Mouse (Mus musculus) adipocyte (in vitro differentiated cells): Measurements from ENCODE around the gene Itgb2.

Experiments used
- DNase-seq: peaks from one replicate; pipeline ENCODE4 v3.0.0-alpha.2; 2016; ENCODE audit warnings: low spot score

Itgb2 gene

DNA sequence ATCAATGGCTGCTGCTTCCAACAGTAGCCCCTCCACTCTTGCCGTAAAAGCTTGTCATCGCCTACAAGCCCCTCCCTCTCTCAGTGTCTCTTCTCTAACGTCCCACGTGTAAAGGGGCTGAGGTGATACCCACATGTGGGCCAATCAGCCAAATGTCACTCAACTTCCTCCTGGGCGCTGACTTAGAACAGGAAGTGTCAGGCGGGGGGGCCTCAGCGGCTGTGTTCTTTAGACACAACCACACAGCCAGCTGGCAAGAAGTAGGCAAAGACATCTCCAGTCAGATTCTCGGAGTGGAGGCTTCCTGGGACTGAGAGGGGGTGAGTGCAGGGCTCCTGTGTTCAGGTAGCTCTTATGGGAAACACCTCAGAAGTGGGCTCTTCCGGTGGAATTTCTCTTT is at the start of gene Itgb2:
Gene Itgb2 (plus strand): TSS at position 113 of the 400 bp plus-strand sequence.
- DNase-seq, result no peak

DNA sequence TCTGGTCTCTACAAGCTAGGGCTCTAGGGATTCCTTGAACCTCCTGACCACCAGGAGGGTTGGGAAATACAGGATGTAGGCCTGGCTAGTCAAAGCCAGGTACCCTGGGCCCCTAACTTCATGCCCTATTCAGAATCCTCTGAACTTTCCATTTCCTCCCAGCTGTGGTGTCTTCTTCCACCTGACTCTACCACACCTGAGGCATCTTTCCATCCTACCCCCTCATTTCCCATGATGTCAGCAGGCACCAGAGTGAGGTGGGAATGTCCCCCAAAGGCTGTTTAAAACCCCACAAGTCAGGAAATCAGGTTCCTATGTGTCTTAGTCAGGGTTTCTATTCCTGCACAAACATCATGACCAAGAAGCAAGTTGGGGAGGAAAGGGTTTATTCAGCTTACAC is 48.2 kb upstream of the Itgb2 start:
- no peak for DNase-seq

DNA sequence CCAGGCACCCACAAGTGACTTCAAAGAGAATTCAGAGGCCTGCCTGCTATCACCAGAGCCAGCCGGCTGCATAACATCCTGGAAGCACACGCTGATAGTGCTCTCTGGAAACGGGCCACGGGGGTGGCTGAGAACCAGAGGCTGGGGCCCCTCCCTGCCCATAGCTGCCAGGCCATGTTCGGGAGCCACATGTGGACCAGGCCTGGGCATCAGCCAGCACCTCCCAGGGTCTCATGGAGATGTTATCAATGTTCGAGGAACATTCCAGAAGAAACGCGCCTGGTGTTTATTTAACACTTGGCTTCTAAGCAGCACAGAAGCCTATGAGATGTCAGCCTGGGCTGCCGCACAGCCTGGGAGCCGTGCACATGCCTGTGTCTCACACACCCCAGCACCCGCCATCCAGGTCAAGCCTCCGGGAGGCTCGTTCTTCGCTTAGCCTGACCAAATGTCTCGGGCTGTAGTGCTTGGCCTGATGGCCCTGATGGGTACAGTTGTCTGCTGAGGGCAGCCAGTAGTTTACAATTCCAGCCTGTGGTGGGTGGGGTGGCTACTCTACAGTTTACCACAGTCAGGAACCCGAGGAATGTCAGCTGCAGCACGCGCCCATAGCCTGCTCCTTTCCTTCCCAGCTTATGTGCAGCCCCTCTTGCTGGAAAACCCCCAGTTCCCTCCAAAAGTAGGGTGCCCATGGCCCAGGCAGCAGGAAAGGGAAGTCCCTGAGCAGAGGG is 45.7 kb upstream of the Itgb2 start:
- DNase-seq, result peak; percentile 35

DNA sequence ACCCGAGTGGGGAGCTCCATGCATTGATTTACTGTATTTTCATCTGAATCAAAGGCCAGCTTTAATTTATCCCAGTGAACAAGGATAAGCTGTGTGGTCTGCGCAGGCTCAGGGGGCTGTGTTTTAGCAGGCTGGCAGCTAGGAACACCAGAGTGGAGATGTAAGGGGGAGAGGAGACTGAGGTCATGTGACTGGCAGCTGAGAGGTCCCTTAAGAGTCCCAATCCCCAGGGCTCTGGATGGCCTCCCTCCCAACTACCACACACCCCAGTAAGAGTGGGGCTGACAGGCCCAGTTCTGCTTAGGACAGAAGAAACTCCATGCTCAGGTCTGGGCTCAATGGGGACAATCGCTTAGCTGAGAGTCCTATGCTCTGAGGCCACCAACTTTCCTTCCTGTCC is 44.3 kb upstream of the Itgb2 start:
- DNase-seq, result no peak

DNA sequence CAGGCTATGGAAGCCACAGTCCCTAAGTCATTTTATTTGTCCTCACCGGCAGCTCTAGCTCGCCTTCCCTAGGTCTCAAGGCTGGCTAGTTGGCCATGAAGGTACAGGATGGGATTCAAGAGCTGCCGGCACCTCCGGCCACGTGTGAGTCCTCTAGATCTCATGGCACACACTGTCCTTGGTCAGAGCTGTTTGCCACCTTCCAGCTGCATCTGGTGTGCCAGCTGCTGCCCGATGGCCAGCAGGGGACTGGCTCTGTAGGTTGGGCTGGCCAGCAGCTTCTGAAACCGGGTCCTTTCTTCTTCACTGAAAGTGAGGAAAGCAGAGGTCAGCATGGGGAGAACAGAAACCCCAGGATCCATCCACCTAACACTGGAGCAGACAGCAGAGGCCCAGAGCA is 41.9 kb upstream of the Itgb2 start:
- DNase-seq, result no peak

- no peak for DNase-seq
Observed at GRCm38 (mm10) chr10:77491585-77491984, 38.5 kb upstream of the Itgb2 start.

DNA sequence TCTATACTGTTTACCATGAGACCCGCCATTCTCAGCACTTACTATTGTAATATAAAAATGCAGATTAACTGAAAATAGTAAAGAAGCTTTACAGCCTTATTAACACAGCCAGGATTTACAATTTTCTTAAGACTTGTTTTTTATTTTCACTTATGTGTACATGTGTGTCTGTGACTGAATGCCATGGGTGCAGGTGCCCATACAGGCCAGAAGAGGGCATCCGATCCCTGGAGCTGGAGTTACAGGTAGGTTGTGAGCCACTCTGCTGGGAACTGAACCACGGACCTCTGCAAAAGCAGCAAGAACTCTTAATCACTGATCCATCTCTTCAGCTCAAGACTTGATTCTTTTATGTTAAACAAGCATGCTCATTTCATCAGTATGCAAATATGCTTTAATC is 37.2 kb upstream of the Itgb2 start:
- no peak for DNase-seq

DNA sequence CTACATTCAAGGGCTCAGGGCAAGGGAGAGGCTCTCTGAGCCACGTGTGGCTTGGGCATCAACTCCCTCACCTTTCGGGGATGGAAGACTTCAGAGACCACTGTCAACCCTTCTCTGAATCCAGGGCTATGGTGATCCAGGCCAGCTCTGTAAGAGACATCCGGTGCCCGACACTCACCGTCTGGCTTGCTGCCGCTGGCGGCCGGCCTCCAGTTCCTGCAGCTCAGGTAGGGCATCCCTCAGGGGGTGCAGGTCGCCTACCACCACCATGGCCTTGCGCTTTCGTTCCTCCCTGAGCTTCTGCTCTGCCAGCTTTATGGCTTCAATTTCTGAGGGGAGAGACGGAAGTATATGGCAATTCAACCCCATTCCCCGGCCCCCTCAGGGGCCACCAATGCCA is 32.9 kb upstream of the Itgb2 start:
- DNase-seq, result no peak

DNA sequence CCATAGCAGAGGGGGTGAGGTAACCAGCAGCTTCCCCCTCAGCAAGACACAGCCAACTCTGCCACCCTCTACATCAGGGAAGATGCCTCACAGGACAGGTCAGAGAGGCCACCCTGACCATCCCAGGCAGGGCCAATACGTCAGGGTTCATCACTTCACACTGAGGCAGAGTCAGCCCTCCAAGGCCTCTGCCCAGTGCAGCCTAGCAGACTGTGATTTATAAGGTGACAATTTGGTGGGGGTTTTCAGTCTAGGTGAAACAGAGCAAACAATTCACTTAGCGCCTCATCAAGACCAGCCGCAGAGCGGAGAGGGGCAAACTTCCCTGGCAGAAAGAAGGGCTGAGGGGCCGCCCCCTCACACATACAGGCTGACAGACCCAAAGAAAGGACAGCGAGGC is 31.8 kb upstream of the Itgb2 start:
- no peak for DNase-seq

DNA sequence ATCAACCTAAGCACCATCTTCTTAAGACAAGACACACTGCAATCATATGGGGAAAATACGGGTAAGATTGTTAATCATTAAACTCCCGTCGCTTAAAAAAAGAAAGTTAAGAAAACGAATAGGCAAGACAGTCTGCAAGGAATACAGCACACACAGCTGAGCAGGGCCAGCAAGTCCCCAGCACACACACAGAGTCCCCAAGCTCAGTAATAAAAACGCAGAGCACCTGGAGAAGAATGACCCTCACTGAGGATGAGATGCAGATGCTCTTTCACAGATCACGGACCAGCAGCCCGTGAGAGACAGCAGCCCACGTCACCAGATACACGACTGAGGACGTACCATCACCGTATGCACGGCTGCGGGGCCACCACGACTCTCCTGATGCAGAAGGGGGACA is 29.4 kb upstream of the Itgb2 start:
- no peak for DNase-seq

- no peak for DNase-seq
Observed at GRCm38 (mm10) chr10:77502967-77503922, 26.8 kb upstream of the Itgb2 start.

DNA sequence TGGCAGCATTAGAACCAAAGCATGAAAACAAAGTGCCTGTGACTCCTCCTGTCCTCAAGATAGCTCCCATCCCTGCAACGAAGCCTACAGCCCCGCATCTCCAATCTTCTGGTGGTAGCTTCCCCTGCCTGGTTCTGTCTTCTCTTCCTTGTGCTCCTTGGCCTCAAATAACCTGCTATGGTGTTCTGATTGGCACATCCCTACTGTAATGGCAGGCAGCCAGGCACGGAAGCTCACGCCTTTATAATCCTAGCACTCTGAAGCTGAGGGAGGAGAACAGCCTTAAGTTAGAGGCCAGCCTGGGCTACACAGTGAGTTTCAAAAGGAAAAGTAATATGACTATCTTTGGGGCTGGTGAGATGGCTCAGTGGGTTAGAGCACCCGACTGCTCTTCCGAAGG is 25.9 kb upstream of the Itgb2 start:
- peak; percentile 77 for DNase-seq

DNA sequence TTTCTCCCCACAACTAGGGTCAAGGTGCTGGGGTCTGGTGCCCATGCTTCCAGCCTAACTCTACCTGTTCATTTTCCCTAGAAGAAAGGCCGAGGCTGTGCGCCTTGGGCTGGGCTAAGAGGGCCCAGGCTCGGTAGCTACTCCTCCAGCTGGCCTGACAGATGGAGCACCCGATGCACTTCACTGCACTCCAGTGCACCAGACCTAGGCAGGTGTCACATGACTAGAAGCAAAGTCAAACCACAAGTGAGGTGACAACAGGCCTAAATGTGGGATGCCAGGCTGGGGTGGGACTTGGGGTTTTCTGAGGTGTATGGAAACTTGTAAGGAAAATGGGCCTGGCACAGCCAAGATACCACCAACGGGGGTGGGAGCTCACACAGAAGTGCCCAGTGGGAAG is 23.5 kb upstream of the Itgb2 start:
- DNase-seq, result no peak

GRCm38 (mm10) chr10:77506961-77507577 is 23.0 kb upstream of the Itgb2 start:
- DNase-seq, result no peak

GRCm38 (mm10) chr10:77507779-77508178 is 22.3 kb upstream of the Itgb2 start:
- no peak for DNase-seq

DNA sequence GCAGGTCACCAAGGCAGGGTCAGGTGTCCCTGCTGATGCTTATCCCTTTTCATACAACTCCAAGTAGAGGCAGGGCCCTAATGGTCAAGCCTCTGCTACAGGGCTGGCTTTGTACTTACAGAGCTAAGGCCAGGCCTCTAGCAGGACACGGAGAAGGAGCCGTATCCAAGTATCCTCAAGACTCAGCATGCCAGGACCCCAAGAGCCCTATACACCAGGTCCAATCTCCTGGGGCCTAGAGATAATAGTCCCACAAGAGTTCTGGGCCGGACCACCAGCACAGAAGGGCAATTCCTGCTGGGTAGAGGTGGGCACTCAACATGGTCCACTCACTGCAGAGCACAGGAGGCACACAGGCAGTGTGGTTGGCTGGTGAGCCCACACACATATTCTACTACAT is 21.3 kb upstream of the Itgb2 start:
- no peak for DNase-seq

DNA sequence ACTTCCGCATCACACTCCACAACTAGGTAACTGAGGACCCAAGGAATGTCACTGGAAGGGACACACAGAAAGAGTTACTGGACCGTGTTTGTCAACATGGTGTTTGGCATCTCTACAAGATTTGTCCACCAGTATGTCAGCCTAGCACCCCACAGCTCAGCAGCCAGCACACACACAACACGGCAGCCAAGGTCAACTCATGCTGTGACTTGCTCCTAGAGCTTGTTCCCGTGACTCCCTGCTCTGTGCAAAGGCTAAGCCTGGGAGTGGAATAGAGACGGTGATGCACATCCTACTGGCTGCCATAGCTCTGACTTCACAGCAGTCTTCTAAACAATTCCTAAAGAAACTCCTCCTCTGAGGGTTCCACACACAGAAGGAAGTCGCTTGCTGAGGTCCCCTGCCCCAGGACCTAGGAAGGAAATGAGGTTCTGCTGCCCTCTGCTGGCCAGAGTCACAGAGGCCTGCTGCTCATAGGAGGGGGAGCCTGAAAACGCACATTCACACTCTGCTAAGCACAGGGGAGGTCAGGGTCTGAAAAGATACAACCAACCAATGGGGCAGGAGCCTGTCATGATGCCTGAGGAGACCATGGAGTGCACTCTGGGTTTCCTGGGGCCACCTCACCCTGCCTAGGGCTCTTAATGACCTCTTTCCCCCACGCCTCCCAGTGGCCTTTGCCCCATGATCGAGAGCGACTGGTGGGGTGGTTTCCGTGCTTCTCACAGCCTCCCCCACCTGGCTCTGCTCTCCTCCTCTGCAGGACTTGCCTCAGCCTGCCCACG is 20.5 kb upstream of the Itgb2 start:
- DNase-seq, result peak; percentile 86

GRCm38 (mm10) chr10:77510225-77510982 is 19.6 kb upstream of the Itgb2 start:
- no peak for DNase-seq

DNA sequence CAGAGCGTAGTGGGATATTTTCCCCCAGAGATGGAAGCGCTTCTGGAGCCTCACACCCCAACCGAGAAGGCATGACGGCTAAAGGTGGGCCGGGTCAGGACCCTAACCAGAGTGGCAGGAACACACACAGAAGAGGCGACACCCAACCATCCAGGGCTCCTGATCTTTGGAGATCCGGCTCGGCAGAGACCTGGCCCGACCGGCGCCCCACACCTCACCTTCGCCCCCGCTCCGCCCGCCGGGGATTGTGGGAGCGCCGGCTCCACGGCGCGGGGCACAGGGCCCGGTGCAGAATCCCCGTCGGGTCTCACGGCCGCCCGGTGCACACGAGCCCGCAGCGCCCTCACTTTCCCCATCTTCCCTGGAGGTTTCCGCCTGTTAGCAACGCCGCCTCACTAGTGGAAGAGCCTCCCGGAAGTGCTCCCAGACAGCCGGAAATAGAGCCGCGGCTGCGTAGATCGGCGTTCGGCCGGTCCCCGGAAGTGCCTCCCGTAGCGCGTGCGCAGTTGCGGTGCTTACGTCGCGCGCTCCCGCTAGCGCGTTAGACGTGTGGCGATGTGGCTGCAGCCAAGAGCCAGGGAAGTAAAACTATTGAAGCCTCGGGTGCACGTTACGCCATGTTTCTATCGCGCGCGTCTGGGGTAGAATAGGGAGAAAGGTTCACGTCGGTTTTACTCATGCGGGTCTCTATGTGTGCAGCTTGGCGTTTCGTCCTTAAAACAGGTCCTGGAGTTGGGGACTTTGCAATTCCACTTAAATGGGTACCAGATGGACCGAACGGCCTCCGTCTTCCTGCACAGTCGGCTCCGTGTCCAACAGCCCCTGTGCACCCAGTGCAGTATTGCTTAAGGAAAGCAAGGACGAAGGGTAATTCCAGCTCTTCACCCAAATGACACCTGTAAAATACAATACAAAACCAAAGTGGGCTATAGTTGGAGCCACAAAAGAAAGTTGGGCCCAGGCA is 14.4 kb upstream of the Itgb2 start, which contains the start of gene Fam207a:
Gene Fam207a (minus strand): TSS at position 401 of the 964 bp plus-strand sequence.
- DNase-seq, result peak; percentile 94

GRCm38 (mm10) chr10:77516379-77516951 is 13.6 kb upstream of the Itgb2 start:
- peak; percentile 63 for DNase-seq
